7 mouse cellular contexts compared by ENCODE assay signal in genomic region chr19:5423561-5423960, GRCm38 (mm10). TPM values are rescaled to one million over a fixed set of nuclear protein-coding genes. Genes with fewer than 3 reads are reported as not detected.
DNase-seq lines count a peak whose midpoint lies in the region; ATAC-seq and TF ChIP-seq lines count a peak whose summit lies in the region.

No protein-coding gene starts in this region.

- no peak for DNase-seq in lung, postnatal 0 days (ENCODE audit: low spot score)
- DNase-seq in lung, postnatal 25 days (ENCODE audit: low spot score), result no peak
- no peak for DNase-seq in hindbrain, postnatal 0 days (ENCODE audit: low spot score)
- DNase-seq in right cerebral cortex, postnatal 14 days, result no peak

- no peaks in the 10 kb centered on the region for H3K27me3 ChIP-seq in lung, postnatal 0 days (replicated peaks; ENCODE audit: insufficient read depth, low read length)
- no peaks in the 10 kb centered on the region for H3K27me3 ChIP-seq in embryonic facial prominence, embryonic 13.5 days
- H3K27me3 ChIP-seq in hindbrain, postnatal 0 days (ENCODE audit: insufficient read depth, low read length), result no peaks in the 10 kb centered on the region
- H3K27me3 ChIP-seq in myocyte (ENCODE audit: control insufficient read depth, insufficient read depth, insufficient read length), result no peaks in the 10 kb centered on the region

- H3K9me3 ChIP-seq in lung, postnatal 0 days (ENCODE audit: low read length), result no peaks in the 10 kb centered on the region
- H3K9me3 ChIP-seq in embryonic facial prominence, embryonic 13.5 days, result no peaks in the 10 kb centered on the region
- H3K9me3 ChIP-seq in hindbrain, postnatal 0 days (ENCODE audit: low read length), result no peaks in the 10 kb centered on the region

- peak overlapping the region; percentile 89 for H3K9ac ChIP-seq in lung, postnatal 0 days (replicated peaks; ENCODE audit: low read depth)
- peak overlapping the region; percentile 85 for H3K9ac ChIP-seq in embryonic facial prominence, embryonic 13.5 days
- peak overlapping the region; percentile 94 for H3K9ac ChIP-seq in hindbrain, postnatal 0 days (replicated peaks; ENCODE audit: low read length)

- peak overlapping the region; percentile 83 for H3ac ChIP-seq in myocyte (ENCODE audit: control insufficient read depth, insufficient read length)

- peaks cover 31% of the 10 kb centered on the region for H3K79me2 ChIP-seq in myocyte (ENCODE audit: control insufficient read depth, insufficient read depth)

- WGBS in lung, postnatal 0 days, result 37% methylated on average over 12 of the region's 12 CpGs
- 60% methylated on average over 12 of the region's 12 CpGs for WGBS in embryonic facial prominence, embryonic 13.5 days
- 58% methylated on average over 12 of the region's 12 CpGs for WGBS in hindbrain, postnatal 0 days

- TF ChIP-seq EP300 in lung, postnatal 0 days (IDR thresholded peaks at IDR 0.05), result no peak

- no peak for TF ChIP-seq CTCF in lung, postnatal 0 days (IDR thresholded peaks at IDR 0.05)
- TF ChIP-seq CTCF in hindbrain, postnatal 0 days (IDR thresholded peaks at IDR 0.05; ENCODE audit: low read depth), result no peak

- peaks cover 15% of the 10 kb centered on the region; the same call in 1 of the 2 replicates for H3K36me3 ChIP-seq in lung, postnatal 0 days (ENCODE audit: insufficient read depth, low read length)
- H3K36me3 ChIP-seq in embryonic facial prominence, embryonic 13.5 days, result peaks cover 60% of the 10 kb centered on the region
- peaks cover 8% of the 10 kb centered on the region; the same call in 1 of the 2 replicates for H3K36me3 ChIP-seq in hindbrain, postnatal 0 days (ENCODE audit: insufficient read depth, low read length)
- H3K36me3 ChIP-seq in myocyte (ENCODE audit: control insufficient read depth, insufficient read depth), result peaks cover 21% of the 10 kb centered on the region

- peak overlapping the region; percentile 92 for H3K4me3 ChIP-seq in lung, postnatal 0 days (ENCODE audit: low read depth, low read length)
- H3K4me3 ChIP-seq in embryonic facial prominence, embryonic 13.5 days, result peak overlapping the region; percentile 72
- peak overlapping the region; percentile 90 for H3K4me3 ChIP-seq in hindbrain, postnatal 0 days (ENCODE audit: low read length)
- peak overlapping the region; percentile 68 for H3K4me3 ChIP-seq in myocyte

- H3K4me2 ChIP-seq in lung, postnatal 0 days (replicated peaks; ENCODE audit: low read depth, low read length), result peak overlapping the region; percentile 74
- H3K4me2 ChIP-seq in embryonic facial prominence, embryonic 13.5 days, result peak overlapping the region; percentile 79
- peak overlapping the region; percentile 90 for H3K4me2 ChIP-seq in hindbrain, postnatal 0 days (ENCODE audit: low read depth, low read length)
- H3K4me2 ChIP-seq in myocyte (ENCODE audit: low read depth), result peak overlapping the region; percentile 94

- H3K27ac ChIP-seq in lung, postnatal 0 days (ENCODE audit: low read length), result peak overlapping the region; percentile 98
- H3K27ac ChIP-seq in embryonic facial prominence, embryonic 13.5 days, result peak overlapping the region; percentile 90
- peak overlapping the region; percentile 92; the same call in 1 of the 2 replicates for H3K27ac ChIP-seq in hindbrain, postnatal 0 days

- ATAC-seq in lung, postnatal 0 days, result no peak
- no peak for ATAC-seq in embryonic facial prominence, embryonic 13.5 days (ENCODE audit: insufficient number of reproducible peaks, insufficient read depth, low FRiP score, low TSS enrichment, low read depth)
- ATAC-seq in hindbrain, postnatal 0 days, result no peak
- no peak for ATAC-seq in inflammation-experienced regulatory T-cells, adult 6 months

- no peak for TF ChIP-seq POLR2A in myocyte (IDR thresholded peaks at IDR 0.05; ENCODE audit: insufficient read length, low read depth)

- H3K4me1 ChIP-seq in lung, postnatal 0 days (ENCODE audit: insufficient read depth, low read depth, low read length), result peaks cover 25% of the 10 kb centered on the region
- H3K4me1 ChIP-seq in embryonic facial prominence, embryonic 13.5 days, result peaks cover 37% of the 10 kb centered on the region
- H3K4me1 ChIP-seq in hindbrain, postnatal 0 days (ENCODE audit: insufficient read depth, low read length), result peaks cover 21% of the 10 kb centered on the region

TF ChIP-seq in myocyte, 11 proteins besides CTCF, POLR2A, EP300 and RAD21:
- TF ChIP-seq TCF12 (IDR thresholded peaks at IDR 0.05; ENCODE audit: insufficient read depth, poor library complexity, severe bottlenecking), result no peak
- no peak for TF ChIP-seq CEBPB (IDR thresholded peaks at IDR 0.05; ENCODE audit: insufficient read depth, poor library complexity, severe bottlenecking)
- TF ChIP-seq TCF3 (IDR thresholded peaks at IDR 0.05; ENCODE audit: insufficient read length, low read depth), result no peak
- no peak for TF ChIP-seq POLR2AphosphoS2 (IDR thresholded peaks at IDR 0.05; ENCODE audit: insufficient read length, low read depth)
- TF ChIP-seq USF1 (IDR thresholded peaks at IDR 0.05; ENCODE audit: low read depth), result no peak
- no peak for TF ChIP-seq MAX (IDR thresholded peaks at IDR 0.05; ENCODE audit: low read depth)
- TF ChIP-seq MYOG (IDR thresholded peaks at IDR 0.05; ENCODE audit: control insufficient read depth in 1 of 3, insufficient read depth in 1 of 3, insufficient read length in 2 of 3, low read depth in 2 of 3), result no peak
- TF ChIP-seq SRF (IDR thresholded peaks at IDR 0.05; ENCODE audit: control insufficient read depth, insufficient read length, low read depth), result no peak
- TF ChIP-seq E2F4 (IDR thresholded peaks at IDR 0.05; ENCODE audit: insufficient read depth), result no peak
- TF ChIP-seq MYOD1 (IDR thresholded peaks at IDR 0.05; ENCODE audit: control insufficient read depth in 1 of 3, insufficient read length in 2 of 3, low read depth in 2 of 3), result no peak
- no peak for TF ChIP-seq REST (IDR thresholded peaks at IDR 0.05; ENCODE audit: insufficient read depth, insufficient read length)

RNA-seq across cellular contexts. Expression of gene Drap1, which starts 1.2 kb away (rescaled TPM):
- 352 and 379 TPM in 2 replicates for polyA plus RNA-seq in lung, postnatal 0 days (2015; fragmentation: Nextera tagmentation; extraction: Ambion mirVana)
- polyA plus RNA-seq in embryonic facial prominence, embryonic 13.5 days (2015; fragmentation: Nextera tagmentation; extraction: Ambion mirVana), result 278 and 306 TPM in 2 replicates
- 111 and 123 TPM in 2 replicates for total RNA-seq in hindbrain, postnatal 0 days (2014; rRNA removed)
- polyA plus RNA-seq in hindbrain, postnatal 0 days (2015; fragmentation: Nextera tagmentation; extraction: Ambion mirVana), result 331 and 338 TPM in 2 replicates
- polyA plus RNA-seq in myocyte (2012; fragmentation: generic; extraction: Trizol), result 481 TPM
- 10 to 100 TPM; 43.1 to 54.2 (median 47.1) TPM for polyA plus RNA-seq in inflammation-experienced regulatory T-cells, adult 6 months (2017; shearing (Covaris generic))

RNA-seq across cellular contexts. Expression of gene AI837181, which starts 1.4 kb away (rescaled TPM):
- polyA plus RNA-seq in lung, postnatal 0 days (2015; fragmentation: Nextera tagmentation; extraction: Ambion mirVana), result 61.7 and 63.6 TPM in 2 replicates
- polyA plus RNA-seq in embryonic facial prominence, embryonic 13.5 days (2015; fragmentation: Nextera tagmentation; extraction: Ambion mirVana), result 67.3 and 67.7 TPM in 2 replicates
- 85.1 and 100 TPM in 2 replicates for total RNA-seq in hindbrain, postnatal 0 days (2014; rRNA removed)
- polyA plus RNA-seq in hindbrain, postnatal 0 days (2015; fragmentation: Nextera tagmentation; extraction: Ambion mirVana), result 81.8 and 82.8 TPM in 2 replicates
- polyA plus RNA-seq in myocyte (2012; fragmentation: generic; extraction: Trizol), result 69.9 TPM
- 10 to 100 TPM; 14.5 to 28.0 (median 21.2) TPM for polyA plus RNA-seq in inflammation-experienced regulatory T-cells, adult 6 months (2017; shearing (Covaris generic))

RNA-seq across cellular contexts. Expression of gene Tsga10ip, which starts 21.2 kb away (rescaled TPM):
- 1.1 TPM in 2 replicates for polyA plus RNA-seq in lung, postnatal 0 days (2015; fragmentation: Nextera tagmentation; extraction: Ambion mirVana)
- not detected in 2 replicates for polyA plus RNA-seq in embryonic facial prominence, embryonic 13.5 days (2015; fragmentation: Nextera tagmentation; extraction: Ambion mirVana)
- not detected in 2 replicates for total RNA-seq in hindbrain, postnatal 0 days (2014; rRNA removed)
- polyA plus RNA-seq in hindbrain, postnatal 0 days (2015; fragmentation: Nextera tagmentation; extraction: Ambion mirVana), result not detected in 2 replicates
- 0.37 TPM for polyA plus RNA-seq in myocyte (2012; fragmentation: generic; extraction: Trizol)
- polyA plus RNA-seq in inflammation-experienced regulatory T-cells, adult 6 months (2017; shearing (Covaris generic)), result not detected

RNA-seq across cellular contexts. Expression of gene Fosl1, which starts 23.8 kb away (rescaled TPM):
- 0.31 TPM in 1 of 2 replicates, not detected in the other for polyA plus RNA-seq in lung, postnatal 0 days (2015; fragmentation: Nextera tagmentation; extraction: Ambion mirVana)
- not detected in 2 replicates for polyA plus RNA-seq in embryonic facial prominence, embryonic 13.5 days (2015; fragmentation: Nextera tagmentation; extraction: Ambion mirVana)
- total RNA-seq in hindbrain, postnatal 0 days (2014; rRNA removed), result not detected in 2 replicates
- polyA plus RNA-seq in hindbrain, postnatal 0 days (2015; fragmentation: Nextera tagmentation; extraction: Ambion mirVana), result not detected in 2 replicates
- 15.4 TPM for polyA plus RNA-seq in myocyte (2012; fragmentation: generic; extraction: Trizol)
- polyA plus RNA-seq in inflammation-experienced regulatory T-cells, adult 6 months (2017; shearing (Covaris generic)), result not detected

RNA-seq across cellular contexts. Expression of gene Ccdc85b, which starts 34.1 kb away (rescaled TPM):
- polyA plus RNA-seq in lung, postnatal 0 days (2015; fragmentation: Nextera tagmentation; extraction: Ambion mirVana), result 14.4 and 18.0 TPM in 2 replicates
- polyA plus RNA-seq in embryonic facial prominence, embryonic 13.5 days (2015; fragmentation: Nextera tagmentation; extraction: Ambion mirVana), result 6.8 TPM in 2 replicates
- 17.4 and 18.5 TPM in 2 replicates for total RNA-seq in hindbrain, postnatal 0 days (2014; rRNA removed)
- polyA plus RNA-seq in hindbrain, postnatal 0 days (2015; fragmentation: Nextera tagmentation; extraction: Ambion mirVana), result 16.0 and 16.1 TPM in 2 replicates
- 10.7 TPM for polyA plus RNA-seq in myocyte (2012; fragmentation: generic; extraction: Trizol)
- polyA plus RNA-seq in inflammation-experienced regulatory T-cells, adult 6 months (2017; shearing (Covaris generic)), result under 1 TPM; 0.47 to 0.74 (median 0.65) TPM
